Mouse (Mus musculus) myocyte (in vitro differentiated cells): Measurements from ENCODE around the gene Celf2. TPM values are rescaled to one million over a fixed set of nuclear protein-coding genes. Genes with fewer than 3 reads are reported as not detected.

ENCODE experiments used
- H3K27me3 ChIP-seq: one replicate; pipeline ENCODE4 v1.6.1; 2011; ENCODE audit not compliant: control insufficient read depth, insufficient read depth, insufficient read length
- H3K36me3 ChIP-seq: one replicate; pipeline ENCODE4 v1.6.1; 2011; ENCODE audit not compliant: control insufficient read depth, insufficient read depth
- H3K4me2 ChIP-seq: one replicate; pipeline ENCODE4 v1.6.1; 2011; ENCODE audit warnings: low read depth, control low read depth
- H3K4me3 ChIP-seq: one replicate; pipeline ENCODE4 v1.5.1; 2011; ENCODE audit warnings: mild to moderate bottlenecking, control low read depth, moderate library complexity
- H3K79me2 ChIP-seq: one replicate; pipeline ENCODE4 v1.6.1; 2011; ENCODE audit not compliant: control insufficient read depth, insufficient read depth
- H3ac ChIP-seq: one replicate; pipeline ENCODE4 v1.6.1; 2011; ENCODE audit not compliant: control insufficient read depth, insufficient read length
- CEBPB ChIP-seq: IDR thresholded peaks from 2 replicates; pipeline ENCODE4 v1.6.1; 2011; ENCODE audit warnings: mild to moderate bottlenecking, moderate library complexity; ENCODE audit not compliant: poor library complexity, insufficient read depth, severe bottlenecking
- E2F4 ChIP-seq: IDR thresholded peaks from one replicate; pipeline ENCODE4 v1.6.1; 2011; ENCODE audit warnings: mild to moderate bottlenecking, control low read depth, moderate library complexity; ENCODE audit not compliant: insufficient read depth
- MAX ChIP-seq: IDR thresholded peaks from one replicate; pipeline ENCODE4 v1.6.1; 2011; ENCODE audit warnings: low read depth, mild to moderate bottlenecking, control low read depth
- MYOD1 ChIP-seq, 3 experiments: IDR thresholded peaks; one replicate each; pipeline ENCODE4 v1.6.1; 2011; ENCODE audit warnings: control low read depth in 2 of 3, low read depth in 2 of 3, mild to moderate bottlenecking in 2 of 3, moderate library complexity in 1 of 3; ENCODE audit not compliant: insufficient read length in 2 of 3, control insufficient read depth in 1 of 3
- MYOG ChIP-seq, 3 experiments: IDR thresholded peaks; one replicate each; pipeline ENCODE4 v1.6.1; 2011; ENCODE audit warnings: control low read depth in 2 of 3, low read depth in 2 of 3, mild to moderate bottlenecking in 2 of 3; ENCODE audit not compliant: insufficient read length in 2 of 3, control insufficient read depth in 1 of 3, insufficient read depth in 1 of 3
- POLR2A ChIP-seq: IDR thresholded peaks from one replicate; pipeline ENCODE4 v1.6.1; 2011; ENCODE audit warnings: low read depth, mild to moderate bottlenecking, control low read depth, moderate library complexity; ENCODE audit not compliant: insufficient read length
- POLR2AphosphoS2 ChIP-seq: IDR thresholded peaks from one replicate; pipeline ENCODE4 v1.6.1; 2011; ENCODE audit warnings: low read depth, control low read depth; ENCODE audit not compliant: insufficient read length
- REST ChIP-seq: IDR thresholded peaks from one replicate; pipeline ENCODE4 v1.6.1; 2011; ENCODE audit warnings: mild to moderate bottlenecking, control low read depth, moderate library complexity; ENCODE audit not compliant: insufficient read depth, insufficient read length
- SRF ChIP-seq: IDR thresholded peaks from one replicate; pipeline ENCODE4 v1.6.1; 2011; ENCODE audit warnings: low read depth; ENCODE audit not compliant: control insufficient read depth, insufficient read length
- TCF12 ChIP-seq: IDR thresholded peaks from one replicate; pipeline ENCODE4 v1.6.1; 2011; ENCODE audit warnings: mild to moderate bottlenecking, control low read depth; ENCODE audit not compliant: poor library complexity, insufficient read depth, severe bottlenecking
- TCF3 ChIP-seq: IDR thresholded peaks from one replicate; pipeline ENCODE4 v1.6.1; 2011; ENCODE audit warnings: low read depth, control low read depth; ENCODE audit not compliant: insufficient read length
- USF1 ChIP-seq: IDR thresholded peaks from one replicate; pipeline ENCODE4 v1.6.1; 2011; ENCODE audit warnings: low read depth, mild to moderate bottlenecking, control low read depth, moderate library complexity
- polyA plus RNA-seq: library from polyadenylated mRNA; unstranded; fragments of >200 nt; fragmentation: generic; extraction: Trizol; gene quantifications from one replicate; pipeline ENCODE4 v1.2.1, GENCODE M21; 2012; ENCODE audit warnings: missing spikeins

Gene Celf2
- polyA plus RNA-seq, 1 experiment: 30.1 TPM

DNA sequence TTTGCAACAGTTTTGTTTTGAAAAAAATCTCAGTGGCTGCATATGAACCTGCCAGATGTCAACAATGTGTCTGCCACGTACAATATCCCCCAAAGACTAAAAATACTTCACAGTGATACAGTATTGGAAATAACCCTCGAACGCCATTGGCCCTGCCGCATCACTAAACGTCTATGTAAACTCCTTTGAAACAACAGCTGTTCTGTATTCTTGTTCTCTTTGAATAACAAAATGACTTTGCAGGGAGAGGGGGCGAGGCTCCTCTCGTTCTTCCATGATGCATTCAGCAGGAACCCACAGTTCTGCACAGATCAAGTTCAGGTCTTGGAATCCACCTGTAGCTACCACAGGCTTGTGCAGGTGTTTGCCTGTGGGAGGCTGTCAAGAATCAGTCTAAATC, 597.4 kb downstream of the Celf2 start:
- Histone ChIP-seq H3K36me3 (no peaks in the 10 kb centered on the region), H3K79me2 (no peaks in the 10 kb centered on the region), H3K27me3 (no peaks in the 10 kb centered on the region), H3ac (no peak overlapping the region), H3K4me3 (no peak overlapping the region), H3K4me2 (peak overlapping the region; percentile 25)
- TF ChIP-seq TCF12 (no peak), POLR2AphosphoS2 (no peak), USF1 (no peak), MYOD1 (IDR thresholded peaks at IDR 0.05; ENCODE audit: control insufficient read depth in 1 of 3, insufficient read length in 2 of 3, low read depth in 2 of 3) (no peak), REST (no peak), MYOG (IDR thresholded peaks at IDR 0.05; ENCODE audit: control insufficient read depth in 1 of 3, insufficient read depth in 1 of 3, insufficient read length in 2 of 3, low read depth in 2 of 3) (no peak), CEBPB (no peak), POLR2A (no peak), TCF3 (no peak), MAX (no peak), E2F4 (no peak)

DNA sequence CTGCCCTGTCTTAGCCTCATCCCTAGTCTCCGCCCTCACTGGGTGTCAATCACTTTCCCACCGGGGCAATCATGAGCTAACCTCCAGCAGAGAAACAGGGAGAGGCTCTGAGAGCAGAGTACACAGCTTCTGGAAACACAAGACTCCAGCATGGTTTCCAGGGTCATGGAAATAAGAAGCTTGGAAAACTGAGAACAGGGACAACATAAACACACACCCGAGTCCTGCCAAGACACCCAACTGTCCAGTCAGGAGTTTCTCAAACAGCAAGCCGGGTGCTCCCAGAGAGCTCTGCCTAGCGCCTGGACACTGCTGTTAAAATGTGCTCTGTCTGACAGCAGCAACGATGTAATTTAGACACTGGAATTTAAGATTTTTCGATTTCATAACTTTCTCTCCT, 599.4 kb downstream of the Celf2 start:
- Histone ChIP-seq H3K4me3 (no peak overlapping the region), H3K4me2 (peak overlapping the region; percentile 55), H3K79me2 (peaks cover 4% of the 10 kb centered on the region), H3K36me3 (no peaks in the 10 kb centered on the region), H3ac (no peak overlapping the region), H3K27me3 (no peaks in the 10 kb centered on the region)
- no peak for TF ChIP-seq CEBPB
- TF ChIP-seq POLR2A: no peak
- TF ChIP-seq REST: no peak
- TF ChIP-seq MAX: no peak
- no peak for TF ChIP-seq TCF12
- TF ChIP-seq TCF3: no peak
- TF ChIP-seq MYOD1 (IDR thresholded peaks at IDR 0.05; ENCODE audit: control insufficient read depth in 1 of 3, insufficient read length in 2 of 3, low read depth in 2 of 3): no peak
- no peak for TF ChIP-seq E2F4
- TF ChIP-seq MYOG (IDR thresholded peaks at IDR 0.05; ENCODE audit: control insufficient read depth in 1 of 3, insufficient read depth in 1 of 3, insufficient read length in 2 of 3, low read depth in 2 of 3): no peak

DNA sequence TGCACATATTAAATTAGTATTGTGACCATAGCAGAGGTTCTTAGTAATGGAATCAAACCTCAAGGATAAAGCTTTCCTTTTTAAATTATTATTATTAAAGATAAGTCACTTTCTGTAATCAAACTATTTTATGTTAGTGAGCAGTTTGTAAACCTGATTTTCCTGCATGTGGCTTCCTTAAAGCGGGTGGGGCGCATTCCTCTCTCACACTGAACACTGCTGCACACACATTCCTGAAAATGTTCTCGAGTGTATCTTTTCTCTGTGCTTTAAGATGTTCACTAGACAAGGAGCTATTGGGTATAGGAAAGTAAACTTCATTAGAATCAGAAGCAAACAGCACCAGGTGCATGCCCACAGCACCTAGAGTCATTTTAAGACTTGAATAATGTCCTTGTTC, 605.0 kb downstream of the Celf2 start:
- H3K27me3 ChIP-seq: no peaks in the 10 kb centered on the region
- H3ac ChIP-seq: no peak overlapping the region
- no peak overlapping the region for H3K4me3 ChIP-seq
- H3K36me3 ChIP-seq: no peaks in the 10 kb centered on the region
- H3K4me2 ChIP-seq: no peak overlapping the region
- H3K79me2 ChIP-seq: peaks cover 4% of the 10 kb centered on the region
- TF ChIP-seq CEBPB: no peak
- TF ChIP-seq MAX: no peak
- TF ChIP-seq MYOG (IDR thresholded peaks at IDR 0.05; ENCODE audit: control insufficient read depth in 1 of 3, insufficient read depth in 1 of 3, insufficient read length in 2 of 3, low read depth in 2 of 3): no peak
- no peak for TF ChIP-seq REST
- no peak for TF ChIP-seq TCF3
- no peak for TF ChIP-seq POLR2A

DNA sequence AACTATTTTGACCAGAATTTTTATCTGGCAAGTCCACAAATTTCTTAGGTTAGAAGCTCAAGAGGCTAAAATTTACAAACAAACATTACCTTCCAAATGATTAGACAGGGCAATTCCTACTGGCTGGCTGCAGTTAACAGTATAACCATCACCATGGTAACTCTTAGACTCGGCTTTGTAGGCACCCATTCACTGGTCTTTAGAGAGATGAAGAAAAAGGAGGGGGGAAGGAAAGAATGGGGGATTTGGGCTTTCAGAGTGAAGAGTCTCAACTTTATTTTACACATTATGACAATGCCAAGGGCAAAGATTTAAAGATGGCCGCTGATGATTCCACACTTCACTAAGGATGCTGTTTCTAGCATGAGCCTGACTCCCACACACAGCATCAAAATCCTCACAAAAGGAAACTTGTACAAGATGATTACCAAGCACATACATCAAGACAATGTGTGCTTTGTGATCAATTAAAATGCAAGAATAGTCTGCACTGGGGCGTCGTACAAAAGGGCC, 606.1 kb downstream of the Celf2 start:
- TF ChIP-seq MYOD1 (IDR thresholded peaks at IDR 0.05; ENCODE audit: control insufficient read depth in 1 of 3, insufficient read length in 2 of 3, low read depth in 2 of 3) (no peak), SRF (no peak), POLR2AphosphoS2 (no peak), TCF12 (no peak), USF1 (no peak), POLR2A (no peak)
- no peak overlapping the region for H3K4me2 ChIP-seq
- no peaks in the 10 kb centered on the region for H3K36me3 ChIP-seq
- no peak overlapping the region for H3K4me3 ChIP-seq
- no peaks in the 10 kb centered on the region for H3K27me3 ChIP-seq
- peaks cover 4% of the 10 kb centered on the region for H3K79me2 ChIP-seq
- H3ac ChIP-seq: no peak overlapping the region

DNA sequence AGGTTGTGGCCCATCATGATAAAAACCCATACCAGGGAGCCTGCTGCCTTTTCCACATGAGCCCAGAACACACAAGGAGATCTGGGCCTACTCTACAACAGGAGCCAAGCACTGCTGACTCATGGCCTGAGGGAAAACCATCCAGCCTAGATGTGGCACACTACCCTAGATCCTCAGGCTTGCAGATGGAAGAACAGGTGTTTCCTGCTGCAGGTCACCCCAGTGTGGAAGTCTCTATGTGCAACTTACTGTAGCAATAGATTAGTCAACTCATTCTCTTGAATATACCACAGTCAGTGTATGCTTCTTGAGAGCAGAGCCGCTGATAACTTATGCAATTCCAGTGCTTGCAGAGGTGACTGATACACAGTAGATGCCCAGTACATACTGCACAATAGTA, 612.5 kb downstream of the Celf2 start:
- Histone ChIP-seq H3K27me3 (no peaks in the 10 kb centered on the region), H3K79me2 (no peaks in the 10 kb centered on the region), H3ac (no peak overlapping the region), H3K36me3 (no peaks in the 10 kb centered on the region), H3K4me3 (no peak overlapping the region), H3K4me2 (no peak overlapping the region)
- TF ChIP-seq POLR2A (no peak), MYOD1 (IDR thresholded peaks at IDR 0.05; ENCODE audit: control insufficient read depth in 1 of 3, insufficient read length in 2 of 3, low read depth in 2 of 3) (peak in 1 of 3 experiments; percentile 4)
